Mouse (Mus musculus) retina, adult 2 months (tissue): ENCODE results near the gene Scube3.
"Not testable (repeated sequence)": the region's sequence is repeated elsewhere in the genome, so short reads cannot be mapped to it uniquely, and the experiment has no call there.

Source experiments
- DNase-seq: peaks from one replicate; pipeline ENCODE4 v3.0.0-alpha.2; 2012; ENCODE audit warnings: low read depth, low spot score

Scube3 gene

GRCm38 (mm10) chr17:28217721-28218649, 76.0 kb downstream of the Scube3 start:
- no peak for DNase-seq

- DNase-seq: not testable (repeated sequence)
Measured at GRCm38 (mm10) chr17:28222463-28222862, 80.5 kb downstream of the Scube3 start.

GRCm38 (mm10) chr17:28223561-28224391, 81.8 kb downstream of the Scube3 start:
- DNase-seq: peak; percentile 88
